Comparison of ENCODE assay signal across 30 mouse cellular contexts in genomic region chr6:142512902-142513301, GRCm38 (mm10). TPM values are rescaled to one million over a fixed set of nuclear protein-coding genes. Genes with fewer than 3 reads are reported as not detected.
"Had no signal": no experiment of that assay in that cellular context is flagged by ENCODE, and none has a peak within 500 bp of the region (broad histone marks: within the 10 kb centered on the region; RNA-seq: fewer than 3 reads in every experiment).

No protein-coding gene starts in this region.

- H3K4me2 ChIP-seq: heart, embryonic 11.5 days; heart, embryonic 13.5 days; heart, embryonic 15.5 days; hindbrain, embryonic 12.5 days; hindbrain, embryonic 14.5 days; intestine, embryonic 15.5 days; limb, embryonic 13.5 days; limb, embryonic 15.5 days had no signal

- H3K36me3 ChIP-seq: heart, embryonic 13.5 days; heart, embryonic 15.5 days; hindbrain, embryonic 10.5 days; hindbrain, embryonic 12.5 days; intestine, embryonic 15.5 days; limb, embryonic 13.5 days; limb, embryonic 15.5 days had no signal

- ATAC-seq: hindbrain, embryonic 16.5 days; inflammation-experienced regulatory T-cells, adult 6 months; intestine, embryonic 15.5 days; intestine, postnatal 0 days had no signal

- H3K4me3 ChIP-seq: heart, adult 2 months; heart, embryonic 13.5 days; heart, embryonic 15.5 days; hindbrain, embryonic 10.5 days; hindbrain, embryonic 12.5 days; intestine, embryonic 15.5 days; layer of hippocampus, adult 2 months; limb, embryonic 13.5 days; limb, embryonic 15.5 days had no signal

- H3K9me3 ChIP-seq: heart, embryonic 13.5 days; heart, embryonic 15.5 days; hindbrain, embryonic 10.5 days; hindbrain, embryonic 12.5 days; intestine, embryonic 15.5 days; limb, embryonic 13.5 days; limb, embryonic 15.5 days had no signal

- H3K27ac ChIP-seq: heart, adult 2 months; heart, embryonic 13.5 days; heart, embryonic 15.5 days; hindbrain, embryonic 10.5 days; hindbrain, embryonic 12.5 days; hindbrain, embryonic 14.5 days; intestine, embryonic 15.5 days; layer of hippocampus, adult 2 months; limb, embryonic 13.5 days; limb, embryonic 15.5 days had no signal

- DNase-seq: gastrocnemius, postnatal 14 days; gastrocnemius, postnatal 36 days; heart, adult 11 months; heart, adult 2 months; heart, postnatal 4 days; kidney, adult 18-20 months; kidney, adult 8-10 months; kidney, postnatal 10 days; kidney, postnatal 4 days; left cerebral cortex, postnatal 4 days had no signal

- H3K9ac ChIP-seq: heart, embryonic 13.5 days; heart, embryonic 15.5 days; hindbrain, embryonic 12.5 days; hindbrain, embryonic 14.5 days; intestine, embryonic 15.5 days; limb, embryonic 13.5 days; limb, embryonic 15.5 days had no signal

RNA-seq across cellular contexts. Expression of gene Gys2, which starts 40.0 kb away (rescaled TPM):
- total RNA-seq: heart, postnatal 4 days; layer of hippocampus, postnatal 10 days; left cerebral cortex, adult 8-10 months; left cerebral cortex, postnatal 10 days; left cerebral cortex, postnatal 25 days; left cerebral cortex, postnatal 4 days had no signal
- polyA plus RNA-seq: heart, embryonic 15.5 days; heart, postnatal 0 days; hindbrain, embryonic 12.5 days; inflammation-experienced regulatory T-cells, adult 6 months; intestine, postnatal 0 days; kidney, embryonic 14.5 days; limb, embryonic 11.5 days; limb, embryonic 13.5 days; limb, embryonic 15.5 days had no signal
